Mouse (Mus musculus) mammary gland, adult 2 months (tissue): ENCODE results near the gene Abca8b. TPM values are rescaled to one million over a fixed set of nuclear protein-coding genes. Genes with fewer than 3 reads are reported as not detected.

Source experiments
- polyA plus RNA-seq: library from polyadenylated mRNA; depleted of rRNA; stranded (reverse); fragments of >200 nt; gene quantifications from 2 replicates; pipeline ENCODE4 v1.2.3, GENCODE M21; 2012; ENCODE audit warnings: low replicate concordance; rRNA removed

Abca8b gene
- polyA plus RNA-seq = 1.3 and 3.9 TPM in 2 replicates

DNA sequence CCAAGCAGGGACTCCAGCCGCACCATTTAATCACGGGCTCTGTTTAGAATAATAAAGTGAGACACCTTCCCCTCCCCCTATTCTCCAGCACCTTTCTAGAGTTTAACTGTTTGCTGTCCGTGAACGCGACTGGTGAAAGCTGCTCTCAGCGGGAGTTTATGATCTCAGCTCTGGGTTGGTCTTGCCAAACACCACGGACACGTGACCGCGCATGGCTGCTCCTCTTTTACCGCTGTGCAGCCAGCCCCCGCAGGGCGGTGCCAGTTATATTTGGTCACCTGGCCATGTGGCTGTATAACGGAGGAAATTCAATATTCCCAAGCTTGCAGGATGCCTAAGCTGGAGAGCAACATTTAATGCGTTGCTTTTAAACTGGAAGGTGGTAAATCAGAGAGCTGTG, at the start of gene Abca8b:
Abca8b (minus strand) TSS at position 222 of the 400 bp plus-strand sequence.

Other genes starting within 250 kb of the Abca8b start
- gene 1700012B07Rik, start 167.8 kb downstream of the Abca8b start, polyA plus RNA-seq = not detected in 2 replicates
- gene Abca8a, start 100.1 kb upstream of the Abca8b start, polyA plus RNA-seq = 16.1 and 38.1 TPM in 2 replicates
- 3.0 and 8.8 TPM in 2 replicates for gene Abca9, start 172.4 kb upstream of the Abca8b start, polyA plus RNA-seq